Mouse (Mus musculus) cerebellum, postnatal 25 days (tissue): ENCODE measurements around the gene Agrp.

Source experiments
- DNase-seq, 2 experiments: peaks; one replicate each; pipeline ENCODE4 v3.0.0; 2021; ENCODE audit warnings: mixed read lengths in 2 of 2

Gene Agrp

GRCm38 (mm10) chr8:105636963-105637510 lies at the start of gene Agrp:
Agrp (minus strand) TSS chr8:105637393.
- peak in 1 of 2 experiments; percentile 73 for DNase-seq

GRCm38 (mm10) chr8:105686551-105686950 lies 49.4 kb upstream of the Agrp start:
- DNase-seq: no peak

- DNase-seq: peak; percentile 60 to 73
Measured at GRCm38 (mm10) chr8:105685796-105686308, 48.7 kb upstream of the Agrp start, which contains the start of gene Carmil2. Carmil2 (plus strand) TSS chr8:105686274.

- DNase-seq: no peak
Measured at GRCm38 (mm10) chr8:105685325-105685724, 48.1 kb upstream of the Agrp start.

DNA sequence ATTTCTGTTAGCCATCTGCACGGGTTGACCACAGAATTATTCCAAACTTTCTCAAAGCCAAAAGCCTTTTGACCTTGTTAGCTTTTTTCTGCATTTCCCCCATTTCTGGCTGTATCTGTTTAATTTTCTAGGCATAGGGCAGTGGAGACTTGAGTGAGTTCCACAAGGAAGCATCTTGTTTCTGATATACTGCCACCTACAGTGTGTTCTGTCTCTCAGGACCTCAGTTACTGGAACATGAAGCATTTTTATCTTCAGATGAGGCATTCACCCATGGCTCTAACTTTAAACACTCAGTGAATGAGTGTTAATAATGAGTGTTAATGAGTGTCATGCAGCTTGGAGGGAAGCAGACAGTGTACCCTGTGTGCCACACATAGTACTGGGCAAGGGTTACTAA lies 40.7 kb upstream of the Agrp start:
- DNase-seq: no peak

DNA sequence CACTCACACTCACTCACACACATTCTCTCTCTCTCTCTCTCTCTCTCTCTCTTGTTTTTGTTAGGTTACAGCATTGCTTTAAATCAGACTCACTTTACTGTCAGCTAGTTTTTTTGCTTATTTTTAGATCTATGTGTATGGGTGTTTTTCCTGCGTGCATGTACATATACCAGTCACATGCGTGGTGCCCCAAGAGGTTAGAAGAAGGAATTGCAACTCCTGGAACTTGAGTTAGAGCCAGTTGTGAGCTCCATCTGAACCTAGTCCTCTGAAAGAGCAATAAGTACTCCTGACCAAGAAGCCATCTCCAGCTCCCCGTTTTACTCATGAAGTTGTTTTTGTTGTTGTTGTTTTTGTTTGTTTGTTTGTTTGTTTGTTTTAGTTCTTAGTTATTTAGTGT lies 24.0 kb upstream of the Agrp start:
- peak in 1 of 2 experiments; percentile 38 for DNase-seq

DNA sequence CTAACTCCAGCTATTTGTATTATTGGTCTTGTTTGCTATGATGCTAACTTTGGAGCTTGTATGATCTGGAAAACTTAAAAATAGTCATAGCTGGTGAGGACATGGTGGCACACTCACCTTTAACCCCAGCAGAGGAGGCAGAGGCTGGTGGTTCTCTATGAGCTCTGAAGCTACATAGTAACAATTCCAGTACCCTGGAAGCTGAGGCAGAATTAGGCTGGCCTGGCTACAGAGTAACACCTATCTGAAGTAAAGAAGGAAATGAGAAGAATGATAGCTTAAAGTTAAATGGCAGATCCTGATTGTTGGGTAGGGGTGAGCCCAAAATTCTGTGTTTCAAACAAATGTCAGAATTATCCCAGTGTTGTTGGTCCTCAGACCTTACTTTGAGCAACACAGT lies 20.4 kb upstream of the Agrp start:
- DNase-seq: no peak

GRCm38 (mm10) chr8:105648929-105649328 lies 11.7 kb upstream of the Agrp start:
- no peak for DNase-seq

DNA sequence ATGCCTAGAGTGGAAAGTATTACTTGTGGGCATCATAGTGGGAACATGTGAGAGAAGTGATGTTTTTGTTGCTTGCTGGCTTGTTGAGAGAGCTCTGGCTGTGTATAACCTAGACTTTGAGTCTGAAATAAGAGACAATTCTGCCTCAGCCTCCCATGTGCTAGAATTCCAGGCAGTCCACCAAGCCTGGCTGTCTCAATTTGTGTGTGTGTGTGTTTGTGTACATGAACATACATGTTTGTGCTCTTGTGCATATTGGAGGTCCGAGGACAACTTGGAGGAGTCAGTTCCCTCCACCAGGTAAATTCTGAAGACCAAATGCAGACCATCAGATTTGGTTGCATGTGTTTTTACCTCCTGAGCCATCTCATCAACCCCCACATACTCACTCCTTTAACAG lies 8.0 kb upstream of the Agrp start:
- no peak for DNase-seq

GRCm38 (mm10) chr8:105640511-105640910 lies 3.3 kb upstream of the Agrp start:
- DNase-seq: no peak

- no peak for DNase-seq
Measured at GRCm38 (mm10) chr8:105639835-105640234, 2.6 kb upstream of the Agrp start.

DNA sequence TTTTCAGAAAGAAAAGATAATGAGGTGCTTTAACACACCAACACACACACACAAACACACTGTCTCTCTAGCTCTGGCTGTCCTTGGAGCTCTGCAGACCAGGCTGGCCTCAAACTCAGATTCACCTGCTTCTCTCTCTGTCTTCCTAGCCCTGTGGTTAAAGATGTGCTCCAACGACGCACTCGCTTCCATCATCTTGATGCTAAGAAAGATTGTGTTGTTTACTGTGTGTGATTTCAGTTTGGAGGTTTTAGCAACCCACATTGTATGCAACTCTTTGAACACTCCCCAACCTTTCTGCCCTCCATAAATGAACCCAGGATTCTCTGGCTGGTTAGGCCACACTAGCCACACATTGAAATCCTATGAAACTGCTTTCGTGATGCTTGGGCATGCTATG lies 1.3 kb upstream of the Agrp start:
- DNase-seq: no peak

GRCm38 (mm10) chr8:105637601-105638041 lies 428 bp upstream of the Agrp start:
- DNase-seq: no peak

GRCm38 (mm10) chr8:105636018-105636962 lies 903 bp downstream of the Agrp start, which contains the start of gene Ctcf:
Ctcf (plus strand) TSS chr8:105636568.
- DNase-seq: peak; percentile 95 to 97

- peak in 1 of 2 experiments; percentile 36 for DNase-seq
Measured at GRCm38 (mm10) chr8:105635481-105635880, 1.7 kb downstream of the Agrp start.

DNA sequence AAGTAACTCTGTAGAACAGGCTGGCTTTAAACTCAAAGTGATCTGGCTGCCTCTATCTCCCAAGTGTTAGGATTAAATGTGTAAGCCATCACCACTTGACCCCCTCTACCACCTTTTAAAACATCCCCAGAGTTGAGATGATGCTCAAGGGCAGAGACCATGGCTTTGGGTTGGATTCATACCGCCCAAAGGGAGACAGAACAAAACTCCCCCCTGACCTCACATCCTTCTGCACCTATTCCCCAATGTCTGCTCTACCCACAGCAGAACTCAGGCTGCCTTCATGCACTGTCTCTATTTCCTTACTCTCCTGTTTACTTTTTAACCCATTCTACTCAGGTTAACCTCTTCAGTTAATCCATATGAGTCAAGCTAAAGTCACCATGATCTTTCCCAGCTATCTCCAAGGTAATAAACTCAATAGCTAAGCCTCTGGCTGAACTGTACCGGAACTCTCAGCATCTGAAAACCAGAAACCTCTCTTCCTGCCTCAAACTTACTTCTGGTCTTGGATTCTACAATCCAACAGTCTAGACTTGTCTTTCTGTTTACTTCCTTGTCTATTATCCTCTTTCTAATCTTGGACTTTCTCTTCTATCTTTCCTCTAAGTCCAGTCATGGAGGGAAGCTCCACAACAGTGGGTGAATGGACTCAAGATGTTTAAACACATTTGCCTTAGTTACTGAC lies 2.3 kb downstream of the Agrp start:
- DNase-seq: no peak

DNA sequence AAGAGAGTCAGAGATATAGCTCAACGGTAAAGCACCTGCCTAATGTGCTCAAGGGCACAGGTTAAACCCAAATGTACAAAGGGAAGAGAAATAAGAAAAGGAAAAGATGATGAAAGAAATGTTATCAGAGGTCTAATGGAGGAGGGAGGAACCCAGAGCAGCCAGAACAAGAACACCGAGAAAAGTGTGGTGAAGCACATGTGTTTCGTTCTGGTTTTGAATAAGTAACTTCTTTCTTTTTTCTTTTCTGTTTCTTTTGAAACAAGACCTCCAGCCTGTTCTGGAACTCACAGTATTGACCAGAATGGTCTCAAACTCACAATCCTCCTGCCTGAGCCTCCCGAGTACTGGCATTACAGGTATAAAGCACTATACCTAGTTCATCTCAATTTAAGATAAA lies 7.9 kb downstream of the Agrp start:
- no peak for DNase-seq

DNA sequence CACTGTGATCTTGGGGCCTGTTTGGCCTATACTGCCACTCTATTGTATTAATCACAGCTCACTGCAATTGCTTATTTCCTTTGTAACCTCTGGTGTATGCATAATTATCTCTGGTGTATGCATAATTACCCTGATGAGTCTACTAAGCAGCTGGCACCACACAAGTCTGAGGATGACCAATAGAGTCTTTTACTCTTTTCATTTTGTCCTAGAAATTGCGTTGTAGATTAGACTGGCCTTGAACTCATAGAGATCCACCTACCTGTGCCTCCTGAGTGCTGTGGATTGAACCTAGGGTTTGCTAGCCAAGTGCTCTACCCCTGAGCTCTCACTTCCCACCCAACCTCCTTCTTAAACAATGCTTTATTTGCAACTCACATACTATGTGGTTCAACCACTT lies 11.1 kb downstream of the Agrp start:
- no peak for DNase-seq

GRCm38 (mm10) chr8:105624831-105625230 lies 12.4 kb downstream of the Agrp start:
- no peak for DNase-seq

GRCm38 (mm10) chr8:105624401-105624800 lies 12.8 kb downstream of the Agrp start:
- no peak for DNase-seq

DNA sequence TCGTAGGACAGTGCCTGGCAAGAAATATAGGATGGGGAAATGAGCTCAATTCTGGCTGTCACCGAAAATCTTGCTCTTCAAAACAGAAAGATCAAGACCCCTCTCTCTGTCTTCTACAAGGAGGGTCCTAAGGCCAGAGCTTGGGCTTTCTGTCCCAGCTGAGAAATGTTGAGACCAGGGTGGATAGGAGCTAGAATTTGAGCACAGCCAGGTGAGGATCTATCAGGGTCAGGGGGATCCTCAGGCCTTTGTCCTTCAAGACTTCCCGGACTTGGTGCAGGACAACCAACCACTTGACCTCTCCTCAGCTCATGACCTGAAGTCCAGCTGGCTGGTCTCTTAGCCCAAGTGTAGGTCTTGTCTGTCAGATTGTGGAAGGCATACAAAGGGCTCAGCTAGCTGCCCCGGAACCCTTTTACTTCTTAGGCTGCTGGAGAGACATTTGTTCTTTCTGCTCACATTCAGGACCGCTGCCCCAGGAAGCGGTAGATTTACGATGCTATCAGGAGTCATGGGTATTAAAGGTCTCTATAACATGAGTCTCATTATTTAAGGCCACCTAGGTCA lies 13.4 kb downstream of the Agrp start:
- DNase-seq: no peak

GRCm38 (mm10) chr8:105623118-105623517 lies 14.1 kb downstream of the Agrp start:
- DNase-seq: peak in 1 of 2 experiments; percentile 39

DNA sequence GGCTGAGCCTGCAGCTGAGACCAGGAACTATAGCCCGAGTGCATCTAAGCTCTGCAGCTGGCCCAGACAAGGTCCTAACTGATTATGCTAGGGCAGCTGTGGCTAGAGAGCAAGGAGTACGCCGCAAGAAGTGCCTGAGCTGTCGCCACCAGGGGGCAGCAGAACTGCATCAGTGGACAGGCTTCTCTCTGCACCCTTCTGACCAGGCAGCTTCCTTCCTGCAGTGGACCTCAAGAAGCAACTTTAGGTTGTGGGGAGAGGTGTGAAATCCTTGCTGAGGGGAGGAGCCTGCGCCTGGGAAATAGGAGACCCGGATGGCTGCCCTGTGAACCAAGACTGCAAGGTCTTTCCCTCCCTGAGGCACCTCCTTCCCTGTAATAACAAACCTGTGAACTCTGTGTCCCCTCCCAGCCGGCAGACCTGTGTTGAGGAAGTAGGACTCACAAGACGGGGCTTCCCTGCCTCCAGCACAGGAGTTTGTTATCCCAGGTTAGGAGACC lies 14.7 kb downstream of the Agrp start:
- peak; percentile 95 to 96 for DNase-seq
